Comparison of ENCODE assay signal across 27 mouse cellular contexts in genomic region chr9:6027272-6027671, GRCm38 (mm10).
"Had no signal": no experiment of that assay in that cellular context is flagged by ENCODE, and none has a peak within 500 bp of the region (broad histone marks: within the 10 kb centered on the region; RNA-seq: fewer than 3 reads in every experiment).

No protein-coding gene starts in this region.

- ATAC-seq: forebrain, embryonic 13.5 days; forebrain, embryonic 14.5 days; forebrain, embryonic 15.5 days; forebrain, embryonic 16.5 days; forebrain, postnatal 0 days had no signal

- H3K4me1 ChIP-seq: embryonic facial prominence, embryonic 10.5 days; embryonic facial prominence, embryonic 12.5 days; embryonic facial prominence, embryonic 13.5 days; embryonic facial prominence, embryonic 15.5 days; forebrain, embryonic 10.5 days; forebrain, embryonic 12.5 days; forebrain, embryonic 13.5 days; forebrain, embryonic 15.5 days had no signal

- H3K4me3 ChIP-seq: embryonic facial prominence, embryonic 10.5 days; embryonic facial prominence, embryonic 12.5 days; embryonic facial prominence, embryonic 13.5 days; embryonic facial prominence, embryonic 15.5 days; erythroblast, embryonic 14.5 days; forebrain, embryonic 10.5 days; forebrain, embryonic 12.5 days; forebrain, embryonic 13.5 days; forebrain, embryonic 15.5 days; gastrocnemius, adult 2 months; heart, adult 2 months had no signal

- H3K36me3 ChIP-seq: embryonic facial prominence, embryonic 10.5 days; embryonic facial prominence, embryonic 12.5 days; embryonic facial prominence, embryonic 13.5 days; embryonic facial prominence, embryonic 15.5 days; forebrain, embryonic 10.5 days; forebrain, embryonic 12.5 days; forebrain, embryonic 15.5 days had no signal

- H3K9me3 ChIP-seq: embryonic facial prominence, embryonic 10.5 days; embryonic facial prominence, embryonic 12.5 days; embryonic facial prominence, embryonic 13.5 days; embryonic facial prominence, embryonic 15.5 days; forebrain, embryonic 10.5 days; forebrain, embryonic 12.5 days; forebrain, embryonic 13.5 days; forebrain, embryonic 15.5 days had no signal

- H3K27me3 ChIP-seq: embryonic facial prominence, embryonic 12.5 days; embryonic facial prominence, embryonic 13.5 days; embryonic facial prominence, embryonic 15.5 days; forebrain, embryonic 12.5 days; forebrain, embryonic 13.5 days; forebrain, embryonic 15.5 days had no signal

- H3K9ac ChIP-seq: embryonic facial prominence, embryonic 12.5 days; embryonic facial prominence, embryonic 13.5 days; embryonic facial prominence, embryonic 15.5 days; forebrain, embryonic 12.5 days; forebrain, embryonic 13.5 days; forebrain, embryonic 15.5 days; forebrain, postnatal 0 days had no signal

- H3K27ac ChIP-seq: embryonic facial prominence, embryonic 10.5 days; embryonic facial prominence, embryonic 12.5 days; embryonic facial prominence, embryonic 13.5 days; embryonic facial prominence, embryonic 15.5 days; forebrain, embryonic 10.5 days; forebrain, embryonic 12.5 days; forebrain, embryonic 13.5 days; forebrain, embryonic 15.5 days; gastrocnemius, adult 2 months; heart, adult 2 months had no signal

- DNase-seq: cerebellum, adult 8-10 months; cerebellum, adult 9-10 months; cerebellum, adult 9-11 months; cerebellum, postnatal 10 days; cerebellum, postnatal 14 days; cerebellum, postnatal 25 days; cerebellum, postnatal 36 days; embryo, embryonic 11 days; forebrain, postnatal 0 days; gastrocnemius, adult 2 months; gastrocnemius, postnatal 10 days; gastrocnemius, postnatal 14 days; gastrocnemius, postnatal 25 days; gastrocnemius, postnatal 36 days; heart, adult 18-20 months; heart, adult 2 months had no signal
